In the genomic region with DNA sequence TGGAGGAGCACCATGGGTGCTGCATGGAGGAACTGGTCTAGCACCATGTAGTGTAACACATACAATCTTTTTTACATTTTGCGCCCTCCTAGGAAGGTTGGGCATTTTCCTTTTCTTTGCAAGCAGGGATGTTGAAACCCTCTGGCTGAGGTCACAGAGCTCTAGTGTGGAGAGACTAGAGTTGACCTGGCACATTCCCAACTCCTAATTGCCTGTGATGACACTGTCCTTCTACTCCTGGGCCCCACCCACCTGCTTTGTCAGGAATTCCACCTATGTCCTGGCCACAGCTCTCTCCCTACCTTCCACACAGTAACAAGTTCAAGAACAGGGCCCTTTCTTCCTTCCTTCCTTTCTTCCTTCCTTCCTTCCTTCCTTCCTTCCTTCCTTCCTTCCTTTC, we compare ENCODE assay signal across 15 mouse cellular contexts. TPM values are rescaled to one million over a fixed set of nuclear protein-coding genes. Genes with fewer than 3 reads are reported as not detected.
DNase-seq lines count a peak whose midpoint lies in the region.
"Had no signal": no experiment of that assay in that cellular context is flagged by ENCODE, and none has a peak within 500 bp of the region (broad histone marks: within the 10 kb centered on the region; RNA-seq: fewer than 3 reads in every experiment).

No protein-coding gene starts in this region.

- DNase-seq in heart, adult 11 months: peak; percentile 21
- DNase-seq in heart, adult 9 months (ENCODE audit: low spot score in 2 of 2): no peak
- peak; percentile 19 for DNase-seq in 3T3-L1 (ENCODE audit: low read depth, low spot score)
- DNase-seq in adrenal gland, postnatal 25 days: peak; percentile 22
- peak; percentile 57 for DNase-seq in lung, postnatal 14 days
- no peak for DNase-seq in embryo, embryonic 11 days
- DNase-seq in testis, postnatal 10 days (ENCODE audit: low spot score): no peak
- no peak for DNase-seq in thymus, postnatal 36 days
- DNase-seq: cerebellum, adult 8-10 months; gastrocnemius, postnatal 36 days; heart, postnatal 14 days; kidney, adult 9 months; right cerebral cortex, adult 18-20 months; thymus, postnatal 25 days had no signal

RNA-seq across cellular contexts. Expression of gene Proser2, which starts 46.3 kb away (rescaled TPM):
- total RNA-seq in adrenal gland, postnatal 25 days (2021): 11.7 and 13.4 TPM in 2 replicates
- total RNA-seq: MEL had no signal

Comparison
In these comparisons a context has a peak if more than half of its experiments do, and no peak if none do; other contexts are left out.
1. DNase-seq: peak in heart, adult 11 months (single experiment), 3T3-L1 (single experiment), adrenal gland, postnatal 25 days (single experiment) and lung, postnatal 14 days (single experiment); none in heart, adult 9 months (0 of 2), embryo, embryonic 11 days (single experiment), testis, postnatal 10 days (single experiment) and thymus, postnatal 36 days (0 of 2).